11 mouse cellular contexts compared by ENCODE assay signal in the genomic region with DNA sequence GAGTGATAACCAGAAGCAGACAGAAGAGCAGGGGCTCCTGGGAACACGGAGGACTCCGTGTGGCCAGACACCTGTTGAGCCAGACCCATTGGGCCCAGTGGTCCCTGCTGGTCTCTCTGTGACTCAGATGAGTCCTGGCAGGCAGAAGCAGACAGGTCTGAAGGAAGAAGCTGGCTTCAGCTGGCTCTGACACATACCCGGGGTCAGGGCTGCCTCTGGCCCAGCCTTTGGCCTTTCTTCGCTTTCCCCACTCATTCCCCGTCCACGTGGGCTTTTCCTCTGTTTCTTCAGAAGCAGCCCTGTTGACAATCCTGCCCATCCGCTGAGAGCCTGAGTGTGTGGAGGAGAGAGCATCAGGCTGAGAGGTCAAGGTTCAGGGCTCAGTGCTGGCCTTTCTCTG. TPM values are rescaled to one million over a fixed set of nuclear protein-coding genes. Genes with fewer than 3 reads are reported as not detected.
DNase-seq lines count a peak whose midpoint lies in the region; ATAC-seq and TF ChIP-seq lines count a peak whose summit lies in the region.
"Had no signal": no experiment of that assay in that cellular context is flagged by ENCODE, and none has a peak within 500 bp of the region (broad histone marks: within the 10 kb centered on the region; RNA-seq: fewer than 3 reads in every experiment).

No protein-coding gene starts in this region.

- no peak for TF ChIP-seq POLR2A in kidney, adult 2 months (IDR thresholded peaks at IDR 0.05; ENCODE audit: low read depth, low read length)

- no peaks in the 10 kb centered on the region for H3K9me3 ChIP-seq in forebrain, embryonic 10.5 days
- H3K9me3 ChIP-seq in forebrain, embryonic 11.5 days (ENCODE audit: control insufficient read depth, low read length): no peaks in the 10 kb centered on the region
- no peaks in the 10 kb centered on the region for H3K9me3 ChIP-seq in intestine, embryonic 16.5 days (ENCODE audit: control insufficient read depth, low read length)
- H3K9me3 ChIP-seq: hindbrain, embryonic 13.5 days had no signal

- TF ChIP-seq CTCF in kidney, adult 2 months (conservative IDR thresholded peaks at IDR 0.05; ENCODE audit: insufficient read depth, insufficient read length, low read depth, low read length): no peak

- H3K36me3 ChIP-seq in forebrain, embryonic 10.5 days (replicated peaks): no peaks in the 10 kb centered on the region
- H3K36me3 ChIP-seq in forebrain, embryonic 11.5 days (ENCODE audit: control insufficient read depth, insufficient read depth, low read length): no peaks in the 10 kb centered on the region
- no peaks in the 10 kb centered on the region for H3K36me3 ChIP-seq in kidney, adult 2 months (ENCODE audit: control insufficient read depth, insufficient read depth, low read length)
- H3K36me3 ChIP-seq in intestine, embryonic 16.5 days (ENCODE audit: control insufficient read depth, insufficient read depth, low read length): no peaks in the 10 kb centered on the region
- H3K36me3 ChIP-seq: hindbrain, embryonic 13.5 days had no signal

- H3K4me1 ChIP-seq in forebrain, embryonic 10.5 days: peaks cover 15% of the 10 kb centered on the region
- 0 out of 2 replicates have a peak, but pooled peaks cover 3% of the 10 kb centered on the region for H3K4me1 ChIP-seq in forebrain, embryonic 11.5 days (replicated peaks; ENCODE audit: control insufficient read depth, insufficient read depth, low read length)
- H3K4me1 ChIP-seq in kidney, adult 2 months (ENCODE audit: control insufficient read depth, insufficient read depth, low read length): 0 out of 2 replicates have a peak, but pooled peaks cover 3% of the 10 kb centered on the region
- H3K4me1 ChIP-seq in intestine, embryonic 16.5 days (ENCODE audit: control insufficient read depth, insufficient read depth, low read length): peaks cover 24% of the 10 kb centered on the region

- WGBS in forebrain, embryonic 10.5 days: 62% methylated on average over 7 of the region's 7 CpGs
- WGBS in forebrain, embryonic 11.5 days: 55% methylated on average over 7 of the region's 7 CpGs
- 67% methylated on average over 7 of the region's 7 CpGs for WGBS in kidney, adult 2 months
- 63% methylated on average over 7 of the region's 7 CpGs for WGBS in intestine, embryonic 16.5 days

- ATAC-seq in forebrain, embryonic 11.5 days (replicated peaks; ENCODE audit: low FRiP score): no peak
- ATAC-seq in intestine, embryonic 16.5 days: peak; percentile 26; the same call in 1 of the 2 replicates

- DNase-seq in forebrain, embryonic 10.5 days (ENCODE audit: extremely low spot score, low spot score): no peak
- no peak for DNase-seq in forebrain, embryonic 11.5 days (ENCODE audit: low spot score)
- no peak for DNase-seq in kidney, adult 2 months
- DNase-seq in kidney, postnatal 25 days: no peak
- peak; percentile 19 for DNase-seq in MN1 (ENCODE audit: low spot score)
- no peak for DNase-seq in retina, embryonic 14.5 days (ENCODE audit: low spot score)
- DNase-seq in urinary bladder, postnatal 25 days (ENCODE audit: low spot score): no peak
- DNase-seq: cerebellum, adult 9-10 months; thymus, adult 2 months had no signal

- H3K27ac ChIP-seq in forebrain, embryonic 10.5 days: peak overlapping the region; percentile 42
- H3K27ac ChIP-seq in forebrain, embryonic 11.5 days (ENCODE audit: low read depth, low read length): no peak overlapping the region
- 0 out of 2 replicates have a peak overlapping the region, but pooled peaks have one; percentile 36 for H3K27ac ChIP-seq in kidney, adult 2 months (ENCODE audit: insufficient read depth, low read depth, low read length)
- 0 out of 2 replicates have a peak overlapping the region, but pooled peaks have one; percentile 36 for H3K27ac ChIP-seq in intestine, embryonic 16.5 days (ENCODE audit: low read length)
- H3K27ac ChIP-seq: hindbrain, embryonic 13.5 days had no signal

- H3K4me3 ChIP-seq in forebrain, embryonic 10.5 days: no peak overlapping the region
- H3K4me3 ChIP-seq in forebrain, embryonic 11.5 days (ENCODE audit: low read depth, low read length): no peak overlapping the region
- H3K4me3 ChIP-seq in kidney, adult 2 months (ENCODE audit: insufficient read depth, low read depth, low read length): no peak overlapping the region
- H3K4me3 ChIP-seq in intestine, embryonic 16.5 days (ENCODE audit: low read length): no peak overlapping the region
- H3K4me3 ChIP-seq: hindbrain, embryonic 13.5 days had no signal

- H3K4me2 ChIP-seq in forebrain, embryonic 11.5 days (ENCODE audit: low read depth, low read length, severe bottlenecking): no peak overlapping the region
- H3K4me2 ChIP-seq in intestine, embryonic 16.5 days (ENCODE audit: low read depth, low read length): no peak overlapping the region
- H3K4me2 ChIP-seq: hindbrain, embryonic 13.5 days had no signal

- H3K9ac ChIP-seq in forebrain, embryonic 11.5 days (ENCODE audit: low read length): no peak overlapping the region
- peak overlapping the region; percentile 15; the same call in 1 of the 2 replicates for H3K9ac ChIP-seq in intestine, embryonic 16.5 days (ENCODE audit: low read depth, low read length)
- H3K9ac ChIP-seq: hindbrain, embryonic 13.5 days had no signal

- H3K27me3 ChIP-seq in forebrain, embryonic 10.5 days (ENCODE audit: poor library complexity, severe bottlenecking): no peaks in the 10 kb centered on the region
- no peaks in the 10 kb centered on the region for H3K27me3 ChIP-seq in forebrain, embryonic 11.5 days (ENCODE audit: control insufficient read depth, insufficient read depth, low read length)
- H3K27me3 ChIP-seq in kidney, adult 2 months (replicated peaks; ENCODE audit: control insufficient read depth, insufficient read depth, low read length): no peaks in the 10 kb centered on the region
- no peaks in the 10 kb centered on the region for H3K27me3 ChIP-seq in intestine, embryonic 16.5 days (replicated peaks; ENCODE audit: control insufficient read depth, insufficient read depth, low read length)
- H3K27me3 ChIP-seq: hindbrain, embryonic 13.5 days had no signal

RNA-seq across cellular contexts. Expression of a gene that starts 36.0 kb away (rescaled TPM):
- 18.8 and 20.1 TPM in 2 replicates for polyA plus RNA-seq in forebrain, embryonic 10.5 days (2016; fragmentation: Nextera tagmentation; extraction: Ambion mirVana)
- 43.0 and 44.0 TPM in 2 replicates for polyA plus RNA-seq in forebrain, embryonic 11.5 days (2014; fragmentation: Nextera tagmentation; extraction: Ambion mirVana)
- 45.0 and 54.8 TPM in 2 replicates for polyA plus RNA-seq in kidney, adult 2 months (2012; rRNA removed)
- 39.8 and 50.1 TPM in 2 replicates for polyA plus RNA-seq in intestine, embryonic 16.5 days (2015; fragmentation: Nextera tagmentation; extraction: Ambion mirVana)
